Mouse (Mus musculus) forebrain, embryonic 14.5 days (tissue): ENCODE results near the gene Dnase1l3. TPM values are rescaled to one million over a fixed set of nuclear protein-coding genes. Genes with fewer than 3 reads are reported as not detected.

Source experiments
- ATAC-seq: fragments of 200-750 bp; cut with Nextera tagmentation; 2 replicates; pipeline ENCODE4 v1.8.0; 2017; ENCODE audit warnings: mild to moderate bottlenecking, moderate library complexity
- DNase-seq: peaks from one replicate; pipeline ENCODE4 v3.0.0-alpha.2; 2015; ENCODE audit warnings: low spot score
- H3K27ac ChIP-seq: fragments of 300-500 bp; sonication (generic); 2 replicates; pipeline ENCODE4 v1.5.1; 2014; ENCODE audit warnings: low read depth, mild to moderate bottlenecking, control low read depth, low read length, moderate library complexity
- H3K27me3 ChIP-seq: fragments of 300-500 bp; sonication (generic); replicated peaks from 2 replicates; pipeline ENCODE4 v1.6.1; 2014; ENCODE audit warnings: low read length, control low read depth, mixed read lengths; ENCODE audit not compliant: control insufficient read depth, insufficient read depth
- H3K36me3 ChIP-seq: fragments of 300-500 bp; sonication (generic); 2 replicates; pipeline ENCODE4 v1.6.1; 2014; ENCODE audit warnings: low read length, control low read depth; ENCODE audit not compliant: control insufficient read depth, insufficient read depth
- H3K4me1 ChIP-seq: fragments of 300-500 bp; sonication (generic); 2 replicates; pipeline ENCODE4 v1.6.1; 2014; ENCODE audit warnings: antibody characterized with exemption, low read length, control low read depth; ENCODE audit not compliant: control insufficient read depth, insufficient read depth
- H3K4me2 ChIP-seq: fragments of 300-500 bp; sonication (generic); 2 replicates; pipeline ENCODE4 v1.6.1; 2014; ENCODE audit warnings: mild to moderate bottlenecking, control low read depth, low read length
- H3K4me3 ChIP-seq: fragments of 300-500 bp; sonication (generic); 2 replicates; pipeline ENCODE4 v1.5.1; 2014; ENCODE audit warnings: low read depth, low read length, control low read depth
- H3K9ac ChIP-seq: fragments of 300-500 bp; sonication (generic); 2 replicates; pipeline ENCODE4 v1.6.1; 2014; ENCODE audit warnings: mild to moderate bottlenecking, low read length, control low read depth, moderate library complexity
- H3K9me3 ChIP-seq: fragments of 300-500 bp; sonication (generic); replicated peaks from 2 replicates; pipeline ENCODE4 v1.6.1; 2016; ENCODE audit warnings: low read length, control low read depth, mixed read lengths; ENCODE audit not compliant: control insufficient read depth
- WGBS: fragments of 180-500 bp; shearing (Covaris S2); extraction: QIAGEN DNeasy Blood & Tissue Kit; methylation state at CpG from one replicate; pipeline ENCODE4 v1.1.7; 2014; 5-methylcytosine and 5-hydroxymethylcytosine counted together
- polyA plus RNA-seq: library from polyadenylated mRNA; unstranded; fragments of >200 nt; fragmentation: Nextera tagmentation; extraction: Ambion mirVana; gene quantifications from 2 replicates; pipeline ENCODE4 v1.2.1, GENCODE M21; 2014

Gene Dnase1l3
- polyA plus RNA-seq, 1 experiment from 2014 or later: 0.05 TPM

GRCm38 (mm10) chr14:7938809-7939784, 55.3 kb downstream of the Dnase1l3 start:
- H3K9ac ChIP-seq: no peak overlapping the region
- no peaks in the 10 kb centered on the region for H3K9me3 ChIP-seq
- no peaks in the 10 kb centered on the region for H3K27me3 ChIP-seq
- DNase-seq (no peak), ATAC-seq (no peak)
- 87% methylated on average over 19 of the region's 19 CpGs for WGBS
- H3K4me1 ChIP-seq: no peaks in the 10 kb centered on the region
- no peak overlapping the region for H3K27ac ChIP-seq
- no peak overlapping the region for H3K4me3 ChIP-seq
- H3K4me2 ChIP-seq: no peak overlapping the region
- peaks cover 54% of the 10 kb centered on the region for H3K36me3 ChIP-seq

- no peak overlapping the region; the same call in 1 of the 2 replicates for H3K4me2 ChIP-seq
These were observed 57.2 kb downstream of the Dnase1l3 start for GRCm38 (mm10) chr14:7937052-7937630.

DNA sequence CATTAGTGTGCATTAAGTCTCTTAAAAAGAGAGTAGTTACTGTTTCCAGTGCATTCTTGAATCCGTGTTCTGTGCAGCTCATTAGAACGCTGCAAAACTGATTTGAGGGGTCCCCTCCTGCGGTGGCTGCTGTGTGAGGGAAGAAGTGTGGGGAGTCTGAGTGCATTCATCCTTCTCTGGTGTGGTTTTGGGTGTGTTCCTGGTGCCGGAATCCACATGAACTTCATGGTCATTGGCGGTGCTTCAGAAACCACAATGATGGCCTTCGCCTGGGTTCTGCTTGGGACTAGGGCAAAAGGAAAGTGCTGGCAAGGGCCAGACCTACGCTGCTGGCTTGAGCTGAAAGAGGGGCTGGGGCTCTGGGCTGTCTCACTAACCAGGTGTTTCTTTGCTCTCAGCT, 60.2 kb downstream of the Dnase1l3 start:
- DNase-seq (no peak), ATAC-seq (no peak)
- Histone ChIP-seq H3K27me3 (no peaks in the 10 kb centered on the region), H3K9ac (no peak overlapping the region), H3K27ac (no peak overlapping the region), H3K36me3 (peaks cover 75% of the 10 kb centered on the region), H3K9me3 (no peaks in the 10 kb centered on the region), H3K4me1 (no peaks in the 10 kb centered on the region), H3K4me3 (no peak overlapping the region), H3K4me2 (no peak overlapping the region)
- WGBS: 94% methylated on average over 7 of the region's 7 CpGs

More at GRCm38 (mm10) chr14:7937052-7937630, 57.2 kb downstream of the Dnase1l3 start:
- WGBS: 23% methylated on average over 17 of the region's 17 CpGs
- Histone ChIP-seq H3K4me1 (no peaks in the 10 kb centered on the region), H3K27ac (no peak overlapping the region), H3K9ac (no peak overlapping the region), H3K4me3 (no peak overlapping the region), H3K9me3 (no peaks in the 10 kb centered on the region), H3K36me3 (peaks cover 59% of the 10 kb centered on the region), H3K27me3 (no peaks in the 10 kb centered on the region)
- peak; percentile 45; the same call in 1 of the 2 replicates for ATAC-seq
- peak; percentile 66 for DNase-seq

DNA sequence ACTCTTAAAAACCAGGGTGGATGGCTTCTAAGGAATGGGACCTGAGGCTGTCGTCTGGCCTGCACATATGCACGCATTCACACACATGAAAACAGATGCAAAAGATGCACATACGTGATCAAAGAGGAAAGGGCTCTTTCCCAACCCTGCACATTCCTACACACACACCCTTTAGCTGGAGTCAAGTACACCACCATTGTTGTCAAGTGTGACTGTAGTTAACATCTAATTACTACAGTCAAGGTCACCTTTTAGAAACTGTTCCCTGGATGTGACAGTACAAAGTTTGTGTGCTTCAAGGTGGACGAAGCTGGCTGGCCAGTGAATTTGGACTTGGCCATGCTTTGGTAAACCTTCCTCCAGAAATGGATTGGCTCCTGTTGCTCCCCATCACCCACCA, 62.2 kb downstream of the Dnase1l3 start:
- Histone ChIP-seq H3K4me1 (no peaks in the 10 kb centered on the region), H3K4me2 (no peak overlapping the region), H3K4me3 (no peak overlapping the region), H3K9me3 (no peaks in the 10 kb centered on the region), H3K27me3 (no peaks in the 10 kb centered on the region), H3K36me3 (peaks cover 84% of the 10 kb centered on the region), H3K9ac (no peak overlapping the region), H3K27ac (no peak overlapping the region)
- WGBS: 95% methylated on average over 4 of the region's 4 CpGs
- DNase-seq: no peak
- no peak for ATAC-seq

DNA sequence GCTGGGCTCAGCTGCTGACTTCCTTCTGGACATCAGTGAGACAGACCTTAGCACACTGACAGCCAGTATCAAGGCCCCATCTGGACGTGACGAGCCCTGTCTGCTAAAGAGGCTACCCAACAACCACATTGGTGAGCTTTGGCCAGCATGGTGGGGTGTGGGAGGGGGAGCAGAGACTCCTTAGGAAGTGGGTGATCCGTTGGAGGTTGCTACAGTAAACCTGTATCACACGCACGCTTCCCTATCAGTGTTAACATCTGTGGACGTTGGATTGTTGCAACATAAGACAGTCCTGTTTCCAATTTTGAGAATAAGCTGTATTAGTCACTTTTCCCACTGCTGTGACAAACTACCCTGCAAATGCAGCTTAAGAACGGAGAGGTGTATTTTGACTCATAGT, 65.3 kb downstream of the Dnase1l3 start:
- ATAC-seq: no peak
- Histone ChIP-seq H3K9me3 (no peaks in the 10 kb centered on the region), H3K36me3 (peaks cover 81% of the 10 kb centered on the region), H3K4me3 (no peak overlapping the region), H3K9ac (no peak overlapping the region), H3K27ac (no peak overlapping the region), H3K4me2 (no peak overlapping the region), H3K4me1 (no peaks in the 10 kb centered on the region), H3K27me3 (no peaks in the 10 kb centered on the region)
- WGBS: 91% methylated on average over 7 of the region's 7 CpGs
- no peak for DNase-seq

DNA sequence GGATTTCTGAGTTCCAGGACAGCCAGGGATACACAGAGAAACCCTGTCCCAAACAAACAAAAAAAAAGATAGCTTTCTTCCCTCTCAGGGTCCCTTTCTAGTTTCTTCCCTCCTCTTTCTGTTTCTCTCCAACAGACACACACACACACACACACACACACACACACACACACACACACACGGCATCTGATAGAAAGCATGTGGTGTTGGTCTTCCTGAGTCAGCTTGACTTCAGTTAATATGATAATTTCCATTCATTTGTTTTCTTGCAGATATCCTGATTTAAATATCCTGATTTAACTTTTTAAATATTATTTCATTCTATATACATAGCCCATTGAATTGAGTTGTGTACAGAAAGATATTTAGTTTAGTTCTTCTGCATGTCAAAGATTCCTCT, 66.0 kb downstream of the Dnase1l3 start:
- ATAC-seq (no peak), DNase-seq (no peak)
- no peak overlapping the region for H3K9ac ChIP-seq
- WGBS: 74% methylated on average over 1 of the region's 1 CpGs
- H3K4me2 ChIP-seq: no peak overlapping the region
- no peaks in the 10 kb centered on the region for H3K9me3 ChIP-seq
- H3K4me1 ChIP-seq: no peaks in the 10 kb centered on the region
- H3K27ac ChIP-seq: no peak overlapping the region
- peaks cover 81% of the 10 kb centered on the region for H3K36me3 ChIP-seq
- no peaks in the 10 kb centered on the region for H3K27me3 ChIP-seq
- H3K4me3 ChIP-seq: no peak overlapping the region

DNA sequence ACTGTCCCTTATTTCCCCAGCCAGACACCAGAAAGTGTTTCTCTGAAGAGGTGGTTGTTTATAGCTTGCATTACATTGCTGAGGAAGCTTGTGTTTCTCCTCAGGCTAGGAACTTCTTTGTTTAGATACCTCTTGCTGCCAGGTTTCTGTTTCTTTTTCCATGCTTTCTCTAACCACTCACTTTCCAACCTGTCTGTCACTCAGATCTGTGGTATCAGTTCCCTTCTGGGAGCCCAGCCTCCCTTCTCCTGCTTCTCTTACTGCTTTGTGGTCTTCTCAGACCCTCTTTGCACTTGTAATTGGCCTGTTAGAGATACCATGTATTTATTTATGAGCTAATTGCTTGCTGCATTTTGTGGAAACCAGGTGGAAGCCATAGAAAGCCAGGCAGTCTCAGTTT, 70.7 kb downstream of the Dnase1l3 start:
- Histone ChIP-seq H3K4me1 (no peaks in the 10 kb centered on the region), H3K9me3 (no peaks in the 10 kb centered on the region), H3K27me3 (no peaks in the 10 kb centered on the region), H3K27ac (no peak overlapping the region), H3K36me3 (peaks cover 73% of the 10 kb centered on the region), H3K9ac (no peak overlapping the region), H3K4me3 (no peak overlapping the region), H3K4me2 (no peak overlapping the region)
- ATAC-seq (no peak), DNase-seq (no peak)

DNA sequence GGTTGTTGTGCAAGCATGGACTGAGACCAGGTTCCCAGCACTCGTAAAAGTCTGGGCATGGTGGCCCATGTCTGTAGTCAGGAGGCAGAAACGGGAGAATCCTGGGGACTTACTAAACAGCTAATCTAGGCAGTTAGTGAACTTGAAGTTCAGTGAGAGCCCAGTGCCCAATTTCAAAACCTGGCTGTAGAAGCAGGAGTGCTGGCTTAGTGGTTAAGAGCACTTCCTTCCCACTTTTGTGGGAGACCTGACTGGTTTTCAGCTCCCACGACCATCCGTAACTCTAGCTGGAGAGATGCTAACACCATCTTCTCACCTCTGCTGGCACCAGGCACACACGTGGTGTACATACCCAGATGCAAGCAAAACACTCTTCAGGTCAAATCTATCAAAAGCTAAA, 72.9 kb downstream of the Dnase1l3 start:
- peaks cover 80% of the 10 kb centered on the region for H3K36me3 ChIP-seq

GRCm38 (mm10) chr14:7919921-7920320, 74.5 kb downstream of the Dnase1l3 start:
- no peak for DNase-seq
- no peak overlapping the region for H3K27ac ChIP-seq
- H3K9ac ChIP-seq: no peak overlapping the region
- H3K4me3 ChIP-seq: no peak overlapping the region
- H3K4me1 ChIP-seq: no peaks in the 10 kb centered on the region
- no peaks in the 10 kb centered on the region for H3K27me3 ChIP-seq
- H3K9me3 ChIP-seq: no peaks in the 10 kb centered on the region
- 75% methylated on average over 4 of the region's 4 CpGs for WGBS
- ATAC-seq: no peak
- H3K36me3 ChIP-seq: peaks cover 81% of the 10 kb centered on the region
- no peak overlapping the region for H3K4me2 ChIP-seq

More for the DNA sequence above, 72.9 kb downstream of the Dnase1l3 start:
- Histone ChIP-seq H3K27ac (no peak overlapping the region), H3K9ac (no peak overlapping the region), H3K9me3 (no peaks in the 10 kb centered on the region), H3K4me1 (no peaks in the 10 kb centered on the region), H3K27me3 (no peaks in the 10 kb centered on the region), H3K4me2 (no peak overlapping the region), H3K4me3 (no peak overlapping the region)
- WGBS: 86% methylated on average over 5 of the region's 5 CpGs
- DNase-seq: no peak
- ATAC-seq: no peak
